Comparison of ENCODE assay signal across 9 mouse cellular contexts in genomic region chr4:120986446-120986845, GRCm38 (mm10). TPM values are rescaled to one million over a fixed set of nuclear protein-coding genes. Genes with fewer than 3 reads are reported as not detected.
A peak's percentile ranks its signal among the peaks of the same experiment; 100 is the strongest.
DNase-seq lines count a peak whose midpoint lies in the region; ATAC-seq and TF ChIP-seq lines count a peak whose summit lies in the region.
"Had no signal": no experiment of that assay in that cellular context is flagged by ENCODE, and none has a peak within 500 bp of the region (broad histone marks: within the 10 kb centered on the region; RNA-seq: fewer than 3 reads in every experiment).

No protein-coding gene starts in this region.

- H3K36me3 ChIP-seq in forebrain, postnatal 0 days (ENCODE audit: insufficient read depth), result peaks cover 10% of the 10 kb centered on the region
- H3K36me3 ChIP-seq in midbrain, embryonic 11.5 days (ENCODE audit: control insufficient read depth, insufficient read depth, low read length), result peaks cover 3% of the 10 kb centered on the region

- H3K9ac ChIP-seq in forebrain, postnatal 0 days, result no peak overlapping the region
- H3K9ac ChIP-seq in midbrain, embryonic 11.5 days (ENCODE audit: low read length), result no peak overlapping the region
- H3K9ac ChIP-seq: limb, embryonic 13.5 days had no signal

- H3K27me3 ChIP-seq in forebrain, postnatal 0 days (ENCODE audit: insufficient read depth, low read length), result no peaks in the 10 kb centered on the region
- peaks cover 5% of the 10 kb centered on the region for H3K27me3 ChIP-seq in midbrain, embryonic 11.5 days (ENCODE audit: control insufficient read depth, insufficient read depth, low read length)
- H3K27me3 ChIP-seq: limb, embryonic 13.5 days had no signal

- H3K4me2 ChIP-seq in forebrain, postnatal 0 days (ENCODE audit: low read depth), result no peak overlapping the region
- no peak overlapping the region for H3K4me2 ChIP-seq in midbrain, embryonic 11.5 days
- H3K4me2 ChIP-seq: limb, embryonic 13.5 days had no signal

- H3K4me3 ChIP-seq in forebrain, postnatal 0 days (ENCODE audit: low read depth, low read length), result no peak overlapping the region
- H3K4me3 ChIP-seq in midbrain, embryonic 11.5 days (ENCODE audit: low read depth, low read length), result no peak overlapping the region
- H3K4me3 ChIP-seq: limb, embryonic 13.5 days had no signal

- DNase-seq in gastrocnemius, postnatal 10 days, result peak; percentile 42
- DNase-seq in gastrocnemius, postnatal 36 days, result no peak
- DNase-seq in CD4-positive helper T cell, adult 2 months (ENCODE audit: low read depth, low spot score), result peak; percentile 81
- DNase-seq in brain, adult 2 months (ENCODE audit: low read depth, low spot score), result peak; percentile 84
- DNase-seq in forebrain, postnatal 0 days, result peak; percentile 84
- DNase-seq in kidney, postnatal 14 days, result peak; percentile 44
- peak; percentile 91 for DNase-seq in midbrain, embryonic 11.5 days (ENCODE audit: low spot score, missing footprints)
- DNase-seq in spleen, postnatal 4 days (ENCODE audit: low spot score in 2 of 2), result peak; percentile 35 to 78

- intact Hi-C loops in gastrocnemius, postnatal 36 days (cut with DNase I), result loop anchor here (2.0 to 10.0 kb wide), 2 partner anchors 30 to 248 kb away; partner anchors contain the start of gene Smap2

- H3K4me1 ChIP-seq in forebrain, postnatal 0 days (ENCODE audit: insufficient read depth), result no peaks in the 10 kb centered on the region
- no peaks in the 10 kb centered on the region for H3K4me1 ChIP-seq in midbrain, embryonic 11.5 days (ENCODE audit: control insufficient read depth, insufficient read depth, low read length)
- H3K4me1 ChIP-seq: limb, embryonic 13.5 days had no signal

- TF ChIP-seq CTCF in forebrain, postnatal 0 days (IDR thresholded peaks at IDR 0.05; ENCODE audit: low read depth), result peak; percentile 89

- H3K27ac ChIP-seq in forebrain, postnatal 0 days (ENCODE audit: low read depth, low read length), result no peak overlapping the region
- H3K27ac ChIP-seq in midbrain, embryonic 11.5 days (ENCODE audit: low read depth, low read length), result no peak overlapping the region
- H3K27ac ChIP-seq: limb, embryonic 13.5 days had no signal

- 16% methylated on average over 6 of the region's 6 CpGs for WGBS in forebrain, postnatal 0 days
- 30% methylated on average over 6 of the region's 6 CpGs for WGBS in midbrain, embryonic 11.5 days

- H3K9me3 ChIP-seq in forebrain, postnatal 0 days (ENCODE audit: low read length), result no peaks in the 10 kb centered on the region
- H3K9me3 ChIP-seq in midbrain, embryonic 11.5 days (ENCODE audit: control insufficient read depth, low read length), result peaks cover 3% of the 10 kb centered on the region; the same call in 1 of the 2 replicates

- peak; percentile 84 for ATAC-seq in forebrain, postnatal 0 days
- no peak for ATAC-seq in midbrain, embryonic 11.5 days (ENCODE audit: low FRiP score)

RNA-seq across cellular contexts. Expression of gene Smap2, which starts 30.6 kb away (rescaled TPM):
- total RNA-seq in gastrocnemius, postnatal 10 days (2021), result 10 to 100 TPM; 17.6 to 20.4 TPM
- total RNA-seq in gastrocnemius, postnatal 36 days (2021), result 10 to 100 TPM; 13.7 to 14.4 TPM
- 86.8 and 92.0 TPM in 2 replicates for total RNA-seq in forebrain, postnatal 0 days (2014; rRNA removed)
- polyA plus RNA-seq in forebrain, postnatal 0 days (2015; fragmentation: Nextera tagmentation; extraction: Ambion mirVana), result 41.3 and 49.7 TPM in 2 replicates
- 17.6 and 18.1 TPM in 2 replicates for polyA plus RNA-seq in midbrain, embryonic 11.5 days (2014; fragmentation: Nextera tagmentation; extraction: Ambion mirVana)

RNA-seq across cellular contexts. Expression of gene Zfp69, which starts 34.9 kb away (rescaled TPM):
- total RNA-seq in gastrocnemius, postnatal 10 days (2021), result 1 to 10 TPM; 2.0 to 2.7 TPM
- under 1 TPM; 0.48 to 0.59 TPM for total RNA-seq in gastrocnemius, postnatal 36 days (2021)
- 2.6 and 3.1 TPM in 2 replicates for total RNA-seq in forebrain, postnatal 0 days (2014; rRNA removed)
- 2.5 and 4.5 TPM in 2 replicates for polyA plus RNA-seq in forebrain, postnatal 0 days (2015; fragmentation: Nextera tagmentation; extraction: Ambion mirVana)
- 9.0 and 9.6 TPM in 2 replicates for polyA plus RNA-seq in midbrain, embryonic 11.5 days (2014; fragmentation: Nextera tagmentation; extraction: Ambion mirVana)

RNA-seq across cellular contexts. Expression of gene Col9a2, which starts 52.7 kb away (rescaled TPM):
- total RNA-seq in gastrocnemius, postnatal 10 days (2021), result 1 to 10 TPM; 1.5 to 2.1 TPM
- total RNA-seq in gastrocnemius, postnatal 36 days (2021), result under 1 TPM; 0.23 to 0.54 TPM
- total RNA-seq in forebrain, postnatal 0 days (2014; rRNA removed), result 28.1 and 29.8 TPM in 2 replicates
- 8.2 and 9.1 TPM in 2 replicates for polyA plus RNA-seq in forebrain, postnatal 0 days (2015; fragmentation: Nextera tagmentation; extraction: Ambion mirVana)
- polyA plus RNA-seq in midbrain, embryonic 11.5 days (2014; fragmentation: Nextera tagmentation; extraction: Ambion mirVana), result 2.3 TPM in 2 replicates

Comparison
In these comparisons a context has a peak if more than half of its experiments do, and no peak if none do; other contexts are left out.
1. DNase-seq: peak in gastrocnemius, postnatal 10 days (single experiment), CD4-positive helper T cell, adult 2 months (single experiment), brain, adult 2 months (single experiment), forebrain, postnatal 0 days (single experiment), kidney, postnatal 14 days (single experiment), midbrain, embryonic 11.5 days (single experiment) and spleen, postnatal 4 days (2 of 2); none in gastrocnemius, postnatal 36 days (0 of 2).